11 mouse cellular contexts compared by ENCODE assay signal in the genomic region with DNA sequence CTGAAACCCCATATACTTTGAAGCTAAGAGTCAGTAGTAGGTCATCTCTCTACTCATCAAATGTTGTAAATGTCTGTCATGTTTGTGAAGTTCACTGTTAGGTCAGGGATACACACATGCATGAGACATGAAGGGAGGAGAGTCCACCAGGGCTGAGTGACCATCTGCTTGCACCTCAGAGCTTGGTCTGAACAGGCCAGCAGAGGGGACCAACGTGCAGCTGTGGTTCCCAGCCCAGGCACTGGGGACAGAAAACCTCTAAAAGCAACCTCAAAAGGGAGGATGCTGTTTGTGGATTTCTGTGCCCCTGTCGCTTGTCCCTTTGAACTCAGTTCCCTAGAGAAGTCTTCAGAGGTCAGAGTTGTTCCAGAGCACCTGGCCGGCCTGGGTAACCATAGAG. TPM values are rescaled to one million over a fixed set of nuclear protein-coding genes. Genes with fewer than 3 reads are reported as not detected.
DNase-seq lines count a peak whose midpoint lies in the region; ATAC-seq and TF ChIP-seq lines count a peak whose summit lies in the region.
"Had no signal": no experiment of that assay in that cellular context is flagged by ENCODE, and none has a peak within 500 bp of the region (broad histone marks: within the 10 kb centered on the region; RNA-seq: fewer than 3 reads in every experiment).

No protein-coding gene starts in this region.

- no peak overlapping the region for H3K4me3 ChIP-seq in limb, embryonic 13.5 days
- H3K4me3 ChIP-seq in limb, embryonic 10.5 days = no peak overlapping the region
- no peak overlapping the region for H3K4me3 ChIP-seq in heart, postnatal 0 days (ENCODE audit: low read depth, low read length)
- H3K4me3 ChIP-seq in midbrain, embryonic 14.5 days (replicated peaks; ENCODE audit: low read depth, low read length) = no peak overlapping the region

- peak; percentile 44 for DNase-seq in adrenal gland, postnatal 14 days
- no peak for DNase-seq in adrenal gland, postnatal 10 days
- DNase-seq in limb, embryonic 10.5 days (ENCODE audit: low spot score) = no peak
- DNase-seq in heart, postnatal 0 days (ENCODE audit: low spot score) = no peak
- no peak for DNase-seq in midbrain, embryonic 14.5 days
- no peak for DNase-seq in spleen, postnatal 14 days (ENCODE audit: low spot score in 2 of 2)

- peak overlapping the region; percentile 96 for H3K4me2 ChIP-seq in limb, embryonic 13.5 days (replicated peaks)
- H3K4me2 ChIP-seq in heart, postnatal 0 days (ENCODE audit: low read depth, low read length) = peak overlapping the region; percentile 91
- H3K4me2 ChIP-seq in midbrain, embryonic 14.5 days (ENCODE audit: low read length) = peak overlapping the region; percentile 76

- no peaks in the 10 kb centered on the region for H3K27me3 ChIP-seq in limb, embryonic 13.5 days
- no peaks in the 10 kb centered on the region for H3K27me3 ChIP-seq in limb, embryonic 10.5 days (ENCODE audit: low read depth, poor library complexity, severe bottlenecking)
- no peaks in the 10 kb centered on the region for H3K27me3 ChIP-seq in heart, postnatal 0 days (ENCODE audit: control insufficient read depth, insufficient read depth, low read length)
- H3K27me3 ChIP-seq in midbrain, embryonic 14.5 days (ENCODE audit: control insufficient read depth, insufficient read depth, low read length) = no peaks in the 10 kb centered on the region

- H3K27ac ChIP-seq in limb, embryonic 13.5 days = no peak overlapping the region
- H3K27ac ChIP-seq in limb, embryonic 10.5 days = no peak overlapping the region
- H3K27ac ChIP-seq in heart, postnatal 0 days (ENCODE audit: low read depth) = peak overlapping the region; percentile 89
- peak overlapping the region; percentile 98; the same call in 1 of the 2 replicates for H3K27ac ChIP-seq in midbrain, embryonic 14.5 days (replicated peaks; ENCODE audit: low read depth, low read length)

- 53% methylated on average over 3 of the region's 3 CpGs for WGBS in limb, embryonic 13.5 days
- 63% methylated on average over 3 of the region's 3 CpGs for WGBS in limb, embryonic 10.5 days
- 47% methylated on average over 3 of the region's 3 CpGs for WGBS in heart, postnatal 0 days
- 65% methylated on average over 3 of the region's 3 CpGs for WGBS in midbrain, embryonic 14.5 days

- no peak for ATAC-seq in limb, embryonic 13.5 days (ENCODE audit: low FRiP score, low read depth)
- no peak for ATAC-seq in heart, postnatal 0 days (ENCODE audit: insufficient read depth, low read depth)
- no peak for ATAC-seq in midbrain, embryonic 14.5 days (ENCODE audit: low FRiP score, low TSS enrichment)
- ATAC-seq in monocyte, adult 5-6 weeks (replicated peaks; ENCODE audit: insufficient number of reproducible peaks, low FRiP score, low TSS enrichment, poor library complexity, severe bottlenecking) = no peak

- TF ChIP-seq CTCF in heart, postnatal 0 days (IDR thresholded peaks at IDR 0.05; ENCODE audit: low read depth) = peak; percentile 52

- no peak overlapping the region for H3K9ac ChIP-seq in limb, embryonic 13.5 days
- 0 out of 2 replicates have a peak overlapping the region, but pooled peaks have one; percentile 2 for H3K9ac ChIP-seq in heart, postnatal 0 days (replicated peaks; ENCODE audit: low read depth, low read length)
- H3K9ac ChIP-seq in midbrain, embryonic 14.5 days (replicated peaks; ENCODE audit: low read length) = no peak overlapping the region

- H3K9me3 ChIP-seq in limb, embryonic 13.5 days = no peaks in the 10 kb centered on the region
- no peaks in the 10 kb centered on the region for H3K9me3 ChIP-seq in limb, embryonic 10.5 days (replicated peaks)
- H3K9me3 ChIP-seq in heart, postnatal 0 days (replicated peaks; ENCODE audit: control insufficient read depth, low read length) = no peaks in the 10 kb centered on the region
- no peaks in the 10 kb centered on the region for H3K9me3 ChIP-seq in midbrain, embryonic 14.5 days (ENCODE audit: control insufficient read depth, low read length)

- peaks cover 28% of the 10 kb centered on the region for H3K4me1 ChIP-seq in limb, embryonic 13.5 days
- peaks cover 26% of the 10 kb centered on the region for H3K4me1 ChIP-seq in limb, embryonic 10.5 days
- H3K4me1 ChIP-seq in heart, postnatal 0 days (ENCODE audit: control insufficient read depth, insufficient read depth) = peaks cover 8% of the 10 kb centered on the region
- H3K4me1 ChIP-seq in midbrain, embryonic 14.5 days (ENCODE audit: control insufficient read depth, insufficient read depth, low read length) = peaks cover 24% of the 10 kb centered on the region

- TF ChIP-seq EP300 in heart, postnatal 0 days (IDR thresholded peaks at IDR 0.05; ENCODE audit: low read depth) = no peak

- H3K36me3 ChIP-seq in limb, embryonic 13.5 days = no peaks in the 10 kb centered on the region
- H3K36me3 ChIP-seq in limb, embryonic 10.5 days = no peaks in the 10 kb centered on the region
- no peaks in the 10 kb centered on the region for H3K36me3 ChIP-seq in heart, postnatal 0 days (replicated peaks; ENCODE audit: control insufficient read depth, insufficient read depth, low read length)
- H3K36me3 ChIP-seq in midbrain, embryonic 14.5 days (ENCODE audit: control insufficient read depth, insufficient read depth, low read length) = no peaks in the 10 kb centered on the region

RNA-seq across cellular contexts. Expression of a gene that starts 2.0 kb away (rescaled TPM):
- total RNA-seq in adrenal gland, postnatal 14 days (2021) = 10.6 and 13.3 TPM in 2 replicates
- total RNA-seq in adrenal gland, postnatal 10 days (2021) = 1 to 10 TPM; 7.4 to 8.0 TPM
- polyA plus RNA-seq in limb, embryonic 13.5 days (2015; fragmentation: Nextera tagmentation; extraction: Ambion mirVana) = 37.1 and 39.7 TPM in 2 replicates
- 64.6 and 64.9 TPM in 2 replicates for polyA plus RNA-seq in limb, embryonic 10.5 days (2016; fragmentation: Nextera tagmentation; extraction: Ambion mirVana)
- 5.3 and 13.3 TPM in 2 replicates for total RNA-seq in heart, postnatal 0 days (2014; rRNA removed; ENCODE audit: low replicate concordance)
- 11.4 and 11.7 TPM in 2 replicates for polyA plus RNA-seq in heart, postnatal 0 days (2015; fragmentation: Nextera tagmentation; extraction: Ambion mirVana)
- 47.1 and 60.9 TPM in 2 replicates for polyA plus RNA-seq in midbrain, embryonic 14.5 days (2014; fragmentation: Nextera tagmentation; extraction: Ambion mirVana)
- 4.5 to 9.2 TPM (median 8.8 TPM) in 3 replicates for total RNA-seq in monocyte, adult 5-6 weeks (2017)

RNA-seq across cellular contexts. Expression of a gene that starts 12.5 kb away (rescaled TPM):
- 25.5 and 47.7 TPM in 2 replicates for total RNA-seq in adrenal gland, postnatal 14 days (2021)
- total RNA-seq in adrenal gland, postnatal 10 days (2021) = 10 to 100 TPM; 38.6 to 40.1 TPM
- 139 and 144 TPM in 2 replicates for polyA plus RNA-seq in limb, embryonic 13.5 days (2015; fragmentation: Nextera tagmentation; extraction: Ambion mirVana)
- polyA plus RNA-seq in limb, embryonic 10.5 days (2016; fragmentation: Nextera tagmentation; extraction: Ambion mirVana) = 79.8 and 82.8 TPM in 2 replicates
- total RNA-seq in heart, postnatal 0 days (2014; rRNA removed; ENCODE audit: low replicate concordance) = 126 and 162 TPM in 2 replicates
- 159 and 160 TPM in 2 replicates for polyA plus RNA-seq in heart, postnatal 0 days (2015; fragmentation: Nextera tagmentation; extraction: Ambion mirVana)
- polyA plus RNA-seq in midbrain, embryonic 14.5 days (2014; fragmentation: Nextera tagmentation; extraction: Ambion mirVana) = 20.2 and 36.2 TPM in 2 replicates
- 340 to 389 TPM (median 367 TPM) in 3 replicates for total RNA-seq in monocyte, adult 5-6 weeks (2017)

RNA-seq across cellular contexts. Expression of a gene that starts 15.3 kb away (rescaled TPM):
- total RNA-seq in adrenal gland, postnatal 14 days (2021) = 0.45 TPM in 1 of 2 replicates, not detected in the other
- total RNA-seq in adrenal gland, postnatal 10 days (2021) = 1 to 10 TPM in 1 of 2 experiments, under 1 TPM in 1; 0.27 to 1.5 TPM
- 0.83 and 0.97 TPM in 2 replicates for polyA plus RNA-seq in limb, embryonic 13.5 days (2015; fragmentation: Nextera tagmentation; extraction: Ambion mirVana)
- polyA plus RNA-seq in limb, embryonic 10.5 days (2016; fragmentation: Nextera tagmentation; extraction: Ambion mirVana) = not detected in 2 replicates
- total RNA-seq in heart, postnatal 0 days (2014; rRNA removed; ENCODE audit: low replicate concordance) = 1.2 TPM in 1 of 2 replicates, not detected in the other
- polyA plus RNA-seq in heart, postnatal 0 days (2015; fragmentation: Nextera tagmentation; extraction: Ambion mirVana) = 0.61 and 1.6 TPM in 2 replicates
- polyA plus RNA-seq in midbrain, embryonic 14.5 days (2014; fragmentation: Nextera tagmentation; extraction: Ambion mirVana) = not detected in 2 replicates
- 1.6 TPM in 1 of 3 replicates, not detected in the others for total RNA-seq in monocyte, adult 5-6 weeks (2017)
- total RNA-seq: common myeloid progenitor, adult 5-6 weeks had no signal

RNA-seq across cellular contexts. Expression of a gene that starts 23.4 kb away (rescaled TPM):
- total RNA-seq in adrenal gland, postnatal 14 days (2021) = not detected in 2 replicates
- total RNA-seq in adrenal gland, postnatal 10 days (2021) = not detected
- not detected in 2 replicates for polyA plus RNA-seq in limb, embryonic 13.5 days (2015; fragmentation: Nextera tagmentation; extraction: Ambion mirVana)
- polyA plus RNA-seq in limb, embryonic 10.5 days (2016; fragmentation: Nextera tagmentation; extraction: Ambion mirVana) = 0.28 TPM in 1 of 2 replicates, not detected in the other
- total RNA-seq in heart, postnatal 0 days (2014; rRNA removed; ENCODE audit: low replicate concordance) = not detected in 2 replicates
- not detected in 2 replicates for polyA plus RNA-seq in heart, postnatal 0 days (2015; fragmentation: Nextera tagmentation; extraction: Ambion mirVana)
- not detected in 2 replicates for polyA plus RNA-seq in midbrain, embryonic 14.5 days (2014; fragmentation: Nextera tagmentation; extraction: Ambion mirVana)
- not detected in 3 replicates for total RNA-seq in monocyte, adult 5-6 weeks (2017)
- polyA plus RNA-seq: activated CD4-positive, CD25-positive, alpha-beta regulatory T cell, adult 4 months; liver, embryonic 16.5 days had no signal

RNA-seq across cellular contexts. Expression of a gene that starts 30.7 kb away (rescaled TPM):
- 37.9 and 38.5 TPM in 2 replicates for total RNA-seq in adrenal gland, postnatal 14 days (2021)
- total RNA-seq in adrenal gland, postnatal 10 days (2021) = 10 to 100 TPM; 40.4 to 42.0 TPM
- 51.2 and 52.6 TPM in 2 replicates for polyA plus RNA-seq in limb, embryonic 13.5 days (2015; fragmentation: Nextera tagmentation; extraction: Ambion mirVana)
- polyA plus RNA-seq in limb, embryonic 10.5 days (2016; fragmentation: Nextera tagmentation; extraction: Ambion mirVana) = 33.1 and 41.4 TPM in 2 replicates
- total RNA-seq in heart, postnatal 0 days (2014; rRNA removed; ENCODE audit: low replicate concordance) = 39.7 and 42.7 TPM in 2 replicates
- polyA plus RNA-seq in heart, postnatal 0 days (2015; fragmentation: Nextera tagmentation; extraction: Ambion mirVana) = 39.4 and 45.9 TPM in 2 replicates
- 33.7 and 34.4 TPM in 2 replicates for polyA plus RNA-seq in midbrain, embryonic 14.5 days (2014; fragmentation: Nextera tagmentation; extraction: Ambion mirVana)
- 96.0 to 108 TPM (median 106 TPM) in 3 replicates for total RNA-seq in monocyte, adult 5-6 weeks (2017)

Comparison
In these comparisons a context has a peak if more than half of its experiments do, and no peak if none do; other contexts are left out.
1. H3K27ac ChIP-seq: peak in heart, postnatal 0 days (single experiment) and midbrain, embryonic 14.5 days (single experiment); none in limb, embryonic 13.5 days (single experiment) and limb, embryonic 10.5 days (single experiment).
2. Peak in every context shown above with its lines, with median percentiles within 50 percentile points of each other: H3K4me2 ChIP-seq.